Mouse (Mus musculus) telencephalon, adult 2 months (tissue): ENCODE measurements around the gene Ulk4.
"Not testable (repeated sequence)": the region's sequence is repeated elsewhere in the genome, so short reads cannot be mapped to it uniquely, and the experiment has no call there.

Experiments
- DNase-seq: peaks from one replicate; pipeline ENCODE4 v3.0.0-alpha.2; 2011; ENCODE audit warnings: low read depth, low spot score

Gene Ulk4

GRCm38 (mm10) chr9:121250854-121251253, 26.1 kb downstream of the Ulk4 start:
- DNase-seq: no peak

GRCm38 (mm10) chr9:121249805-121250204, 27.2 kb downstream of the Ulk4 start:
- DNase-seq: peak; percentile 16

GRCm38 (mm10) chr9:121247956-121248775, 28.8 kb downstream of the Ulk4 start:
- DNase-seq: peak; percentile 68

DNA sequence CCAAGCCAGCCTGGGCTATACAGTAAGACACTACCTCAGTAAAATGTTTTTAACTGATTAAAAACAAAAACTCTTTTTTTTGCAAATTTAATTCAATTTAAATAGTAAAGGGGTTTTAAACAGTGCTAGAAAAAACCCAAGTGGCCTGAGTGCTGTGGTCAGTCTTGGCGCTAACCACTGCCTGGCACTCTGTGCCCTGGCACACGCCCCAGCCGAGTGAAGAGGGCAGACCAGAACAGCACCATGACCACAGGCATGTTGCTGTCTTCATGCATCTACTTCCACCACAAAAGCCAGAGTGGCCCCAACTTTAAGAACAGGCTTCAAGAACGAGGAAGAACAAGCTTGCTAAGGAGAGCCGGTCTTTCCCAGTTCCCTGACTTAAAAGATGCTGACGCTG, 29.9 kb downstream of the Ulk4 start:
- DNase-seq: no peak

DNA sequence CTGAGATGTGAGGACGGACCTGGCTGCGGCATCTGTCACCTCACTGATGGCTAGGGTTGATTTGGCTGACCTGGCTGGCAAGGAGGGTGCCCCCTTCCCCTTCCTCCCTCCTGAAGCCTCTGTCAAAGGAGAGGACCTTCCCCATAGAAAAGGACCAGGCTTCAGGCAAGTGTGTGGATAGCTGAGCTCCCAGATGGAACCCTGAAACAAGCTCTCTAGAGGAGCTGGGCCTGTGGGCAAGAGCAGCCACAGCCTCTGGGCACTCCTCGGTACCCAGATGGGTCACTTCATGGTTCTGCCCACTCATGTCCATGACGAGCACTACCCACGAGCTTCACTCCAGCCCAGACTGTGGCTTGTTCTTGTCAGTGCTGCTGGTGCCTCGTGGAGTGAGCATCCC, 34.7 kb downstream of the Ulk4 start:
- DNase-seq: no peak

GRCm38 (mm10) chr9:121241806-121242205, 35.2 kb downstream of the Ulk4 start:
- no peak for DNase-seq

- no peak for DNase-seq
Observed at GRCm38 (mm10) chr9:121241366-121241765, 35.6 kb downstream of the Ulk4 start.

- DNase-seq: peak; percentile 53
Observed at GRCm38 (mm10) chr9:121240242-121240641, 36.8 kb downstream of the Ulk4 start.

DNA sequence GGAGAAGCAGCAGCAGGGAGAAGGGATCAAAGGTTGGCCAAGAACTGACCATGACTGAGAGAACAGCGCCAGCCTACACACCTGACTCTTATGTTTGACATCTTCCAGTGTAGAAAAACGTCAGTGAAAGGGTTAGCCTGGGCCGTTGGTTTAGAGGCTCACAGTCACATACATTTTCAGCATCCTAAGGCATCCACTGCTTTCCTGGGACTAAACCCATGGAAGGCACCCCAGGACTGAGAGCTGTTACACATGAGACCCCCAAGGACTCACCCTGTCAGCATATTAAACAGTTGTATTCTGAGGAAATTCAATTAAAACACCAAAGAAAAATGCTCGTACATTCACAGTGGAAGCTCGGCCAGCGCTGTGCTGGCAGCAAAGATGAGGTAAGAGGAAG, 37.4 kb downstream of the Ulk4 start:
- no peak for DNase-seq

DNA sequence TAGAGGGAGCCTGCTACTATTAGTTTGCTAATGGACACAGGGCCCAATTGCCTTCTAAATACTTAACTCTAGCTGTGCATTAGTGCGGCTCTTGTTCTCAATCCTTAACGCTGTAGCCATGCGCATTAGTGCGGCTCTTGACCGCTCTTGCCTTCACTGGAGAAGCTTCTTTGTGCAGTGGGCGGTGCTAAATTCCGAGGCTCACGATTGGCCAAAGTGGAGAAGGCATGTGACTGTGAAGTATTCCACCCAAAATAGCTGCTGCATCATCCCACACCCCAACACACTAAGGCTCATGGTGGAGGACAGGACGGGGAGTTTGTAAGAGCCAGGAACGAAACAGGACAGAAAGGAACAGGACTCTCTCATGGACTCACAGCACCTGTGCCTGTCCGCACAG, 58.4 kb downstream of the Ulk4 start:
- no peak for DNase-seq

DNA sequence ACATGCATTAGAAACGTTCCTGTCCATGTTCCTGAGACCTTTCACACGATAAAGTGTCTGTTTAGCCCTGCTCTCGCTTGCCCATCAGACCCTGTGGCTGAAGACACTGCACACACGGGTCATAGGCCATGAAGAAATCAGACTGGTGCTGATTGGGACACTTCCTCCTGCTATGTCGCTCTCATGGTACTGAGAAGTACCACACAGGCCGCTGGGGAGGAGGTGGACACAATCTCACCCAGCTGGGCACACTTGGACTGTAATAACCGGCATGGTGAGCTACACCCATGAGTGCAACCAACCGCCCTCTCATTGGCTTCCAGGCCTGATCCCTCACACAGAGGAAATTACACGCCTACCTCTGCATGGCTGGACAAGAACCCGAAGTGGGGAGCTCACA, 58.8 kb downstream of the Ulk4 start:
- DNase-seq: no peak

DNA sequence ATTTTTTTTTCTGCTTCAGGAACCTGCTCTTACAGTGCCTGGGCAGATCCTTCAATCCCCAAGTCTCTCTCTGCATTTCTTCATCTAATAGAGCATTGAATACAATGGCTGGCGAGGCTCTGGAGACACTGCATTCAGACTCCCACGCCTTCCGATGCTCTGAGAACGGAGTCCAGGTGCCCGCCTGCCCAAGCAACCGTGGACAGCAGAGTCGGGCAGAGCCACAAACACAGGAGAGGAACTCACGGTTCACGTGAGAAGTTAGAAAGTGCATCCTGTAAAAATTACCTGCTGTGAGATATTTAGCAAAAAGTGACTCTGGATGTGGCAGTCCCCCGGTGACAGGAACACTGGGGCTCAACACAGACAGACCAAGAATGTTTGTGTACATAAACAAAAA, 59.3 kb downstream of the Ulk4 start:
- no peak for DNase-seq

DNA sequence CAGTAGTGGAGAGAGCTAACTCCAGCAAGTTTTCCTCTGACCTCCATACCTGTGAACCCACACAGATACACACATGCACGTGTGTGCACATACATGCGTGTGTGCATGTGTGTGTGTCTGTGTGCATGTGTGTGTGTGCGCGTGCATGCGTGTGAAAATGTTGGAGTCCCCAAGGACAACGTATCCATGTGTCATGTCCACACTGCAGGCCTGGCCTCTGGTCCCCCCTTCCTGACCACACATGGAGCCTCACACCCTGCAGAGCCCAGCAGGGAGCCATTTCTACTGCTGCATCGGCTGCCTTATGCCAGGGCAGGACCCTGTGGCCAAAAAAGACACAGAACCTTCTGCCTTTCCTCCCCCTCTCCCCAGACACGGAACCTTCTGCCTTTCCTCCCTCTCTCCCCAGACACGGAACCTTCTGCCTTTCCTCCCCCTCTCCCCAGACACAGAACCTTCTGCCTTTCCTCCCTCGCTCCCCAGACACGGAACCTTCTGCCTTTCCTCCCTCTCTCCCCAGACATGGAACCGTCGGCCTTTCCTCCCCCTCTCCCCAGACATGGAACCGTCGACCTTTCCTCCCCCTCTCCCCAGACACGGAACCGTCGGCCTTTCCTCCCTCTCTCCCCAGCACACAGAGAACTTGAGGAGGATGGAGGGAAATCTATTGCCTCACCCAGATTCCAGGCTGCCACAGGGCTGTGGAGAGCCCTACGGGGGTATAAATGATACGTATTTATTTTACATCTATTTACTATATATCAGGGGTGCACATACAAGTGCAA, 60.3 kb downstream of the Ulk4 start:
- no peak for DNase-seq

GRCm38 (mm10) chr9:121215349-121216000, 61.5 kb downstream of the Ulk4 start:
- DNase-seq: no peak

GRCm38 (mm10) chr9:121212322-121212721, 64.7 kb downstream of the Ulk4 start:
- DNase-seq: no peak

GRCm38 (mm10) chr9:121205046-121205445, 72.0 kb downstream of the Ulk4 start:
- DNase-seq: no peak

DNA sequence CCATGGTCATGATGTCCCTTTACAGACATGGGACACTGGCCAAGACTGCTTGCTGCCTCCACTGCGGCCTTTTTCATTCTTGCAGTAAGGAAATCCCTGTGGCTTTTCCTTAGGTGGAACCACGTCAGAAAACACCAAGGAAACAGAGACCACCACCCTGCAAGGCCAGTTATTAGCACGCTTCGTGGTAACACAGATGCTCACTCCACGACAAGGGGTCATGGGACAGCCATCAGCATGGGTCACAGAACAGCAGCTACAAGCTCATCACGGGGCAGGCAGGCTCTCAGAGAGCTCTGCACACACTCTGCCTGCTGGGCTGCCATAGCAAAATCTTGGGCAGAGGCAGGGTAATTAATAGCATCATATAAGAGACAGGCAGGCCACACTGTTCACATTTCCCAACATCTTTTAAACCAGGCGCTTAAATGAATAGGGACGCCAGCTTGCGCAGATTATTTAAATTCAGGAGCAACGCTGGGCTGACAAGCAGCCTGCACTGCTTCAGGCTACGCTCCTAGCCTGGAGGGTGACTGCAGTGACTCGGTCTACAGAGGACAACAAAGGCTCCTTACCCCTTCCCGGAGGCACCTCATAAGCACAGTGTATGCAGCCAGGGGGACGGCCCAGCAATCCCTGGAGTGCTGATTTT, 72.7 kb downstream of the Ulk4 start:
- DNase-seq: no peak

- DNase-seq: no peak
Observed at GRCm38 (mm10) chr9:121203686-121204085, 73.3 kb downstream of the Ulk4 start.

GRCm38 (mm10) chr9:121199146-121199685, 77.8 kb downstream of the Ulk4 start:
- DNase-seq: not testable (repeated sequence)

DNA sequence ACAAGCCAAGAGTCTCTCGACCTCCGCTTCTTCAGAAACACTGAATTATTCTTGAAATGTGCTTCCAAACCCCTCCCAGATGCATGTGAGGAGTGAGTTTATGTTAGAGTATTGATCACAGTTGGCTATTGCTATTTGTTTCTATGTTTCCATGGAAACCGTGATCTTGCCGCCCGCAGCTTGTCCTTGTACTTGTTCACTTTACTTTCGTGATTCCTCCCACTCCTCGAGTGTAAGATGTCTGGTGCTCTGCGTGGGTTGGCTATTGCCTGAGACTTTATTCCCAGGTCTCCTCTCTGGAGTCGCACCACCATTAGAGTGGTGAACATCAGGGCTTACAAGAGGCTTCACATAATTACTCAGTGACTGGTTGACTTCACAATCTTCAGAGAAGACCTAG, 80.5 kb downstream of the Ulk4 start:
- DNase-seq: no peak

- DNase-seq: no peak
Observed at GRCm38 (mm10) chr9:121195106-121195505, 81.9 kb downstream of the Ulk4 start.
